Mouse (Mus musculus): Measurements from ENCODE around the gene Gm11444.

Gene Gm11444

GRCm38 (mm10) chr11:85835753-85836522 lies 14.2 kb downstream of the Gm11444 start:
- no peak for DNase-seq (ENCODE audit: low spot score)

DNA sequence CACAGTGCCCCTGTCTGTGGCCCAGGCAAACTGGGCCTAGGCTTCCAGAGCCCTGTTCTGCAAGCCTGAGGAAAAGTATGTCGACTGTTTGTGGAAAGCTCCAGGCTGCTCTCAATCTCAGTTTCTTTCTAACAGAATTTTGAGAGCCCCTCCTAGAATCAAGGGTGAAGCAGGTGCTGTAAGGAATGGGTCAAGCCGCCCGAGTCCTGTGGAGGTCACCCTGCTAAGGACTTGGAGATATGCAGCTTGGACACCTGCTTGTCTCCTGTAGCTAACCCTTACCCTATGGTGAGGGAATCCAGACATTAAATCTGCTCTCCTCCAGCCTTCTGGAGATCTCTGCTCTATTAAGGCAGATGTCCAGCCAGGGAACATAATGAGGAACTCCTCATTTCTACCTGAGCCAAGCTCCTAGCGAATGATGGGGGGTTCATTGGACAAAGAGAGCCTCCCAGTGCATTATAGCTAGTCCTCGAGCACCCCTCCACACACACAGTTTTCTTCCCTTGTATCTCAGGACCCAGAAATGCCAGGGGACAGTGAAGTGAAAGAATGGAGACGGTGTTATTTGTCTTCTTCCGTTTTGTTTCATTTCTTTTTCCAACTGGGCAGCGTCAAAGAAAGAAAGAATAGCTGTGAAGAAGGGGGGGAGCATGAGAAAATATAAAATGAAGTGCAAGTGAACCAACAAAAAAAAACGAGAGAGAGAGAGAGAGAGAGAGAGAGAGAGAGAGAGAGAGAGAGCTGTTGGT lies 15.0 kb downstream of the Gm11444 start:
- no peak for DNase-seq (ENCODE audit: low spot score)

DNA sequence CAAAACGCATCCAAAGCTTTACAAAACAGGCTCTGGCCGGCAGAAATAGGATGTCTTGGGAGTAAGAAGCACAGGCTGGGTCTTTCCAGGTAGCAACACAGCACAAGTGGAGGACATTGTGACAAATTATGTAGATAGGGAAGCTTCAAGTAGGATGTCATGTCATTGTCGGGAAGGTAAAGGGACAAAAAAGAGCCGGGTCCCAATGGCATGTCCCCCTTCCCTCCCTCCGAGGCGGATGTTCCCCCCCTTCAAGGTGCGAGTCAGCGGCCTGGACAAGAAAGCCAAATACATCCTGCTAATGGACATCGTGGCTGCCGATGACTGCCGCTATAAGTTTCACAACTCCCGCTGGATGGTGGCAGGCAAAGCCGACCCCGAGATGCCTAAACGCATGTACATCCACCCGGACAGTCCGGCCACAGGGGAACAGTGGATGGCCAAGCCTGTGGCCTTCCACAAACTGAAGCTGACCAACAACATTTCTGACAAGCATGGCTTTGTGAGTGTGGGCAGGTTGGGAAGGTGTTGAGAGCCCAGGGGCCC lies 15.7 kb downstream of the Gm11444 start:
- DNase-seq (ENCODE audit: low spot score) = no peak

DNA sequence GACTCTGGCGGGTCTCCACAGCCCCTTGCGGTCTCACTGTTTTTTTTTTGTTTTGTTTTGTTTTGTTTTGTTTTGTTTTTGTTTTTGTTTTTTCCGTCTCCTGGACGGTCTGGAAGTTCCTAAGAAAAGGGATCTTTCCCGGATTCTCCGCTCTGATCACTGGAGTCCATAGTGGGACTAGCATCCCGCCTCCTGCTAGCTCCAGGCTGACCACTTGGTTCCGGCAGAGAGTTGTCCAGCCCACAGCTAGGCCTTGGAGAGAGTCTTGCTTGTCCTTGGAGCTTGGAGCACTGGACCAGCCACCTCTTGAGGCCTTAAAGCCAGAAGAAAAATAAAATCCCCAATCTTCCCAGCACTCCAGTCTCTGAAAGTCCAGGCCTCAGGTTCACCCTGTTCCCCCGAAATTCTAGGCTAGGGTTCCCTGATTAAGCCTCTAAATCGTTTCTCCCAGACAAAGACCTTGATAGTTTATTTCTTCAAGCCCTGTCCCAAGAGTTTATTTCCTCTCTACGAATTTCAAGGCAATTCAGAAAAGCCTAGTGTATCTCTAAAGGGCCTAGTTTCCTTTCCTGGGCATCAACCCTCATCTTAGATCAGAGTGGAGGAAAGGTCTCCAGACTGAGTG lies 16.3 kb downstream of the Gm11444 start:
- no peak for DNase-seq (ENCODE audit: low spot score)

GRCm38 (mm10) chr11:85833081-85833521 lies 17.0 kb downstream of the Gm11444 start:
- no peak for DNase-seq (ENCODE audit: low spot score)

DNA sequence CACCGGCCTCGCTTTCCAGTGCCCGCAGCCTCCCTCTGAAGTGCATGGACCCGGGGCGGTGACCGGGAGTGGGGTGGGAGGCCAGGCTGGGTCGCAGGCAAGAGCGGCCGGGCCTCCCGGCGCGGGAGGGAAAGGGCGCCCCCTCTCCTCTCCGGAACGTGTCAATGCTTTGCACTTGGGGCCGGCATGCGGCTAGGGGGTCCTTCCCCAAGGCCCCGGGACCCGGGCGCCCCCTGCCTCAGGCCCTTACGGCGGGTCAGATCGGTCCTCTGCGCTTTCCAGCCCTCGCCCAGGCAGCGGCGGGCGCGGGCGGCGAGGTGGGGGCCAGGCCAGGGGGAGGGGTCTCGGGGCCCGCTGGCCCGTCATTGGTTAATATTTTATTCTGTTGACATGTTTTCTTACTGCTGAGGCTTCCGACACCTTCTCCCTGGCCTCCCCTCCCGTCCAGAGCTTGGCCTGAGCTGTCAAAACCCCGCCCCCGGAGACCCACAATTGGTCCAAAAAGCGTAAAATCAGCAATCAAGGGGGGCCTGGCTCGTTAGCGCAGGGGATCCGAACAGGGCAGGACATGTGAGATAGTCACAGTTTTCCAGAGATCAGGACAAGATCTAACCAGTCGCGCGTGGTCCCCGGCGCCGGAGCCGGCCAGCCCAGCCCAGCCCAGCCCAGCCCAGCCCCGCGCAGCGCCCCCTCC lies 17.8 kb downstream of the Gm11444 start, which contains the start of gene Tbx2:
Tbx2 (plus strand) TSS at position 321 of the 694 bp plus-strand sequence.
- DNase-seq (ENCODE audit: low spot score) = no peak

DNA sequence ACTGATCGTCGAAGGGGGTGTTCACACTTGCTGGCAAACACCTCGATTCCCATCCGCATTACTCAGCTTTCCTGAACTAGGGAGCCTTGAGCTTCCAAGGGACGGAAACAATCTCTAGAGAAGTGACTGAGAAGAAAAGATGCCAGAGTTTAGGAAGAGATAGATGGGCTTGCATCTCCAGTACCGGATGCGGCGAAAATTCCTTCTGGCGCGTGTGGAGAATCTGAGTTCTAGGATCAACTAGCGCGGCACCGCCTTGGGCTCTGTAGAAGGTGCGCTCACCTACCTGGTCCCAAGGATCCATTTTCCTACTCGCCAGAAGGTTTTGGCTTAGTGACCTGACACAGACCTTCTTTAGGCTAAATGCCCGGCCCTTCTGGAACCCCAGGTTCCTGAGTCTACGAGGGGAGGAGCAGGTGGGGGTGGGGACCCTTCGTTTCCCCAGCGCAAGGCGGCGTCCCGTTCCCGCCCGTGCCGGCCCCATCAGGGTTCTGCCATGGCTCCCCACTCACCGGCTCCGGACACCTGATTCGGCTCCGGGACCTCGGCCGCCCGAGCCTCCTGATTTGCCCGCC lies 18.4 kb downstream of the Gm11444 start:
- DNase-seq (ENCODE audit: low spot score) = no peak

DNA sequence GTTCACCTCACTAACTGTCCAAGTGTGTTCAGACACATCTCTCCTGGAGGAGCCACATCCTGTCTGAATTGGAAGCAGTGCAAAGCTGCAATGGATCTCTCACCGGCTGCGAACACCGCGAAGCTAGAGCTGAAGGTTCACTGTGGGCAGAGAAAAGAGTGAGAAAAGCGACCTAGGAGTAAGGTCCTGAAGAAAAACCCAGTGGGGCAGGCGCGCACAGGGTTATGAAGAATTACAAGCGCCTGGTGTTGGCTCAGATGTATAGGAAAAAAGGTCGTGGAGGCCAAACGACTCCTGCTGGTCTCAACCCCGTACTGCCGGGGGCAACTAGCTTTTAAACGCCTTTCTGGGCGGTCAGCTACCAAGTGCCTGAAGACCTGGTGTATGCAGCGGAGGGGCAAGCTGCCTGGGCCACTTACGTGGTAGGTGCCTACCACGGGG lies 19.2 kb downstream of the Gm11444 start:
- DNase-seq (ENCODE audit: low spot score) = no peak

- DNase-seq (ENCODE audit: low spot score) = no peak
Observed at GRCm38 (mm10) chr11:85829520-85830440, 20.4 kb downstream of the Gm11444 start.

GRCm38 (mm10) chr11:85828691-85829519 lies 21.2 kb downstream of the Gm11444 start:
- DNase-seq (ENCODE audit: low spot score) = no peak

- no peak for DNase-seq (ENCODE audit: low spot score)
Observed at GRCm38 (mm10) chr11:85827342-85827741, 22.8 kb downstream of the Gm11444 start.

- no peak for DNase-seq (ENCODE audit: low spot score)
Observed at GRCm38 (mm10) chr11:85825823-85826222, 24.3 kb downstream of the Gm11444 start.

- no peak for DNase-seq (ENCODE audit: low spot score)
Observed at GRCm38 (mm10) chr11:85825031-85825430, 25.1 kb downstream of the Gm11444 start.

- no peak for DNase-seq (ENCODE audit: low spot score)
Observed at GRCm38 (mm10) chr11:85823794-85824193, 26.3 kb downstream of the Gm11444 start.

GRCm38 (mm10) chr11:85823181-85823580 lies 27.0 kb downstream of the Gm11444 start:
- DNase-seq (ENCODE audit: low spot score) = peak; percentile 81

DNA sequence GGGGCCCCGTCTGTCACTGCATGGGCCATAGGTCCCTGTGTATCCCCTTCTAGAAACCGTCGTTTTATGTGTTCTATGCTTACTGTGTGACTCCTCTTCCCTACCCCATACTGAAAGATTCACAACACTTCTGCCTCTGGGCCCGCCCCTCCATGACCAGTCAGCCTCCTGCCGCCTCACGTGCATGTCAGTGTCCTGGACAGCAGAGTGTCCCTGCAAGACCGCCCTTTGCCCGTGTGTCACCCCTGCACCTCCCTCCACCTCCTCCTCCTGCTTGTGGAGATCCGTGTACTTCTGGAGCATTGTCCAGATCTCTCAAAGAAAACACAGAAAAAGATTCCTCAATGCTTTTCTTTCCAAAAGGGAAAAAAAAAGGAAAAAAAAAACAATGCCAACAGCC lies 28.5 kb downstream of the Gm11444 start:
- DNase-seq (ENCODE audit: low spot score) = no peak

- DNase-seq (ENCODE audit: low spot score) = no peak
Observed at GRCm38 (mm10) chr11:85820959-85821358, 29.2 kb downstream of the Gm11444 start.

GRCm38 (mm10) chr11:85818401-85818800 lies 31.7 kb downstream of the Gm11444 start:
- no peak for DNase-seq (ENCODE audit: low spot score)

DNA sequence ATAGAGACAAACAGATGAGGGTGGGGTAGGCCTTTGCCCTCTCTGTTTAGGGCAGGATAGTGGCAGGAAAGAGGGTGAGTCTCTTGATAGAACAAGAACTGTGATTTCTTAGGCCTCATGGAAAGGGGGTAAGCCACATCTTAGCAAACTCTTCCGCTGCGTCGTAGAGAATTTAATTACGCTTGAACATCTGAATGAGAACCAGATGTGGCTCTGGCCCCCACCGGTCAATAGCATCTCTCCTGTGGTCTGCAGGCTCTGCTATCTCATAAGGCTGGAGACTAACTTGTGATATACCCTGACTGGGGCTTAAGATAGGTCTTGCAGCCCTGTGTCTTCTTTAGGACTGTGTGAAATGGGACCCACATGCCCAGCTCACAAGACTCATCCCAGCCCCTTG lies 33.7 kb downstream of the Gm11444 start:
- no peak for DNase-seq (ENCODE audit: low spot score)
